Mouse (Mus musculus) spleen, adult 2 months (tissue): ENCODE measurements around the gene Ube2m.

Experiments
- CTCF ChIP-seq: fragments of 200-500 bp; IDR thresholded peaks from 2 replicates; pipeline ENCODE4 v1.5.1; 2011; ENCODE audit warnings: mild to moderate bottlenecking, inconsistent platforms; ENCODE audit not compliant: insufficient read depth, insufficient read length, insufficient replicate concordance; ENCODE audit errors: extremely low read depth
- POLR2A ChIP-seq: fragments of 200-500 bp; IDR thresholded peaks from 2 replicates; pipeline ENCODE4 v1.6.1; 2011; ENCODE audit warnings: low read depth, low read length, inconsistent platforms

GRCm38 (mm10) chr7:12987409-12988189 is 50.5 kb downstream of the Ube2m start:
- TF ChIP-seq CTCF (no peak), POLR2A (no peak)
